Mouse (Mus musculus): Measurements from ENCODE around the gene Olfr1324. TPM values are rescaled to one million over a fixed set of nuclear protein-coding genes. Genes with fewer than 3 reads are reported as not detected.
A peak's percentile ranks its signal among the peaks of the same experiment; 100 is the strongest.
"Not testable (repeated sequence)": the region's sequence is repeated elsewhere in the genome, so short reads cannot be mapped to it uniquely, and the experiment has no call there.

Olfr1324 gene
- not detected for total RNA-seq (2021)
- long read RNA-seq, experiment 1: 0 reads
- long read RNA-seq, experiment 2: 0 reads

GRCm38 (mm10) chrX:50428398-50428797 is at the start of gene Olfr1324:
Gene Olfr1324 (minus strand): TSS chrX:50428498.
- intact Hi-C loops (cut with DNase I): no loop called here
- no peak for DNase-seq (ENCODE audit: low spot score in 2 of 2)

- DNase-seq (ENCODE audit: low spot score in 2 of 2); intact Hi-C loops (cut with DNase I): not testable (repeated sequence)
Measured at GRCm38 (mm10) chrX:50470341-50470740, 42.0 kb upstream of the Olfr1324 start.

GRCm38 (mm10) chrX:50456136-50456535 is 27.8 kb upstream of the Olfr1324 start:
- intact Hi-C loops (cut with DNase I): no loop called here
- no peak for DNase-seq (ENCODE audit: low spot score in 2 of 2)

- DNase-seq (ENCODE audit: low spot score in 2 of 2): no peak
- intact Hi-C loops (cut with DNase I): no loop called here
Measured at GRCm38 (mm10) chrX:50443352-50443751, 15.1 kb upstream of the Olfr1324 start.

GRCm38 (mm10) chrX:50442696-50443095 is 14.4 kb upstream of the Olfr1324 start:
- no peak for DNase-seq (ENCODE audit: low spot score in 2 of 2)
- intact Hi-C loops (cut with DNase I): no loop called here

GRCm38 (mm10) chrX:50432499-50432898 is 4.2 kb upstream of the Olfr1324 start:
- no peak for DNase-seq (ENCODE audit: low spot score in 2 of 2)
- intact Hi-C loops (cut with DNase I): no loop called here

- intact Hi-C loops (cut with DNase I): no loop called here
- DNase-seq (ENCODE audit: low spot score in 2 of 2): no peak
Measured at GRCm38 (mm10) chrX:50427712-50428328, 478 bp downstream of the Olfr1324 start.

GRCm38 (mm10) chrX:50425899-50426436 is 2.3 kb downstream of the Olfr1324 start:
- intact Hi-C loops (cut with DNase I): no loop called here
- DNase-seq (ENCODE audit: low spot score in 2 of 2): peak in 1 of 2 experiments; percentile 17

GRCm38 (mm10) chrX:50410361-50410760 is 17.9 kb downstream of the Olfr1324 start:
- intact Hi-C loops (cut with DNase I): not testable (repeated sequence)

GRCm38 (mm10) chrX:50390616-50391015 is 37.7 kb downstream of the Olfr1324 start:
- intact Hi-C loops (cut with DNase I); DNase-seq (ENCODE audit: low spot score in 2 of 2): not testable (repeated sequence)

More at GRCm38 (mm10) chrX:50410361-50410760, 17.9 kb downstream of the Olfr1324 start:
- not testable (repeated sequence) for DNase-seq (ENCODE audit: low spot score in 2 of 2)

GRCm38 (mm10) chrX:50374978-50375377 is 53.3 kb downstream of the Olfr1324 start:
- intact Hi-C loops (cut with DNase I): no loop called here
- DNase-seq (ENCODE audit: low spot score in 2 of 2): no peak

All from left cerebral cortex, postnatal 14 days (tissue).